Mouse (Mus musculus) testis, adult 2 months (tissue): ENCODE results near the gene Ptpn3.

ENCODE experiments used
- CTCF ChIP-seq: fragments of 200-500 bp; IDR thresholded peaks from 2 replicates; pipeline ENCODE4 v1.5.1; 2012; ENCODE audit warnings: low read depth, mild to moderate bottlenecking, inconsistent platforms, low read length, moderate library complexity; ENCODE audit not compliant: control insufficient read depth, insufficient read depth, insufficient replicate concordance
- POLR2A ChIP-seq: fragments of 200-500 bp; IDR thresholded peaks from 2 replicates; pipeline ENCODE4 v1.6.1; 2012; ENCODE audit warnings: low read depth, mild to moderate bottlenecking, inconsistent platforms, low read length, moderate library complexity; ENCODE audit not compliant: control insufficient read depth

DNA sequence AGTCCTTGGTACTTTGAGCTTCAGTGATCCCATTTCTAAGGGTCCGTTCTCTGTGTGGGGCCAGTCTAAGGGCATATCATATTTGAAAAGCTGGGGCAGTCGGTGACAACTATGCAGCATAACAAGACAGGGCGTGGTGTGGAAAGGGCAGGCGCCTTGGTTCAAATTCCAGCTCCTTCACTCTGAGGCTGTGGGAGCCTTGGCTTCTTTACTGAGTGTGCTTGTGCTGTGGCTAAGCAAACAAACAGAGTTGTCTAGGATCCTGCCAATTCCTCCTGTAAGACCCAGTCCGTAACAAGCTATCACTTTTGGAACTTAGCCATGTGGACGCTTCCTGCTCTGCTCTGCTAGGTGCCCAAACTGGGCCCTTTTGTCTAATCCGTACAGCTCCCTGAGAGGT lies 61.5 kb downstream of the Ptpn3 start:
- TF ChIP-seq POLR2A (no peak), CTCF (no peak)
